Mouse (Mus musculus) thymus, adult 2 months (tissue): ENCODE data around the gene Itpripl2. TPM values are rescaled to one million over a fixed set of nuclear protein-coding genes. Genes with fewer than 3 reads are reported as not detected.

Experiments
- DNase-seq: peaks from one replicate; pipeline ENCODE4 v3.0.0; 2021
- H3K27ac ChIP-seq: fragments of 200-500 bp; 2 replicates; pipeline ENCODE4 v1.5.1; 2012; ENCODE audit warnings: low read length, control low read depth; ENCODE audit not compliant: control insufficient read depth, insufficient read depth
- H3K27me3 ChIP-seq: fragments of 200-500 bp; 2 replicates; pipeline ENCODE4 v1.6.1; 2012; ENCODE audit warnings: mild to moderate bottlenecking, low read length, moderate library complexity, mixed read lengths; ENCODE audit not compliant: control insufficient read depth, insufficient read depth
- H3K36me3 ChIP-seq: fragments of 200-500 bp; 2 replicates; pipeline ENCODE4 v1.6.1; 2012; ENCODE audit warnings: mild to moderate bottlenecking, low read length, moderate library complexity; ENCODE audit not compliant: control insufficient read depth, insufficient read depth
- H3K4me1 ChIP-seq: fragments of 200-500 bp; replicated peaks from 2 replicates; pipeline ENCODE4 v1.6.1; 2012; ENCODE audit warnings: low read length; ENCODE audit not compliant: control insufficient read depth, insufficient read depth
- H3K4me3 ChIP-seq: fragments of 200-500 bp; 2 replicates; pipeline ENCODE4 v1.5.1; 2012; ENCODE audit warnings: mild to moderate bottlenecking, low read length, control low read depth, moderate library complexity; ENCODE audit not compliant: control insufficient read depth, insufficient read depth
- CTCF ChIP-seq: fragments of 200-500 bp; IDR thresholded peaks from 2 replicates; pipeline ENCODE4 v1.5.1; 2012; ENCODE audit warnings: mild to moderate bottlenecking, control low read depth, low read length, moderate library complexity, borderline replicate concordance; ENCODE audit not compliant: control insufficient read depth, poor library complexity, insufficient read depth; ENCODE audit errors: extremely low read depth
- POLR2A ChIP-seq: fragments of 200-500 bp; IDR thresholded peaks from 2 replicates; pipeline ENCODE4 v1.6.1; 2012; ENCODE audit warnings: mild to moderate bottlenecking, low read length, control low read depth, moderate library complexity; ENCODE audit not compliant: control insufficient read depth, poor library complexity, insufficient read depth; ENCODE audit errors: extremely low read depth
- WGBS: fragments of 180-500 bp; shearing (Covaris S2); methylation state at CpG from one replicate; pipeline ENCODE4 v1.1.7; 2018; 5-methylcytosine and 5-hydroxymethylcytosine counted together
- polyA plus RNA-seq: library from polyadenylated mRNA; depleted of rRNA; stranded (reverse); fragments of >200 nt; gene quantifications from 2 replicates; pipeline ENCODE4 v1.2.3, GENCODE M21; 2012; rRNA removed

Gene Itpripl2
- polyA plus RNA-seq, 1 experiment, result 7.2 TPM

DNA sequence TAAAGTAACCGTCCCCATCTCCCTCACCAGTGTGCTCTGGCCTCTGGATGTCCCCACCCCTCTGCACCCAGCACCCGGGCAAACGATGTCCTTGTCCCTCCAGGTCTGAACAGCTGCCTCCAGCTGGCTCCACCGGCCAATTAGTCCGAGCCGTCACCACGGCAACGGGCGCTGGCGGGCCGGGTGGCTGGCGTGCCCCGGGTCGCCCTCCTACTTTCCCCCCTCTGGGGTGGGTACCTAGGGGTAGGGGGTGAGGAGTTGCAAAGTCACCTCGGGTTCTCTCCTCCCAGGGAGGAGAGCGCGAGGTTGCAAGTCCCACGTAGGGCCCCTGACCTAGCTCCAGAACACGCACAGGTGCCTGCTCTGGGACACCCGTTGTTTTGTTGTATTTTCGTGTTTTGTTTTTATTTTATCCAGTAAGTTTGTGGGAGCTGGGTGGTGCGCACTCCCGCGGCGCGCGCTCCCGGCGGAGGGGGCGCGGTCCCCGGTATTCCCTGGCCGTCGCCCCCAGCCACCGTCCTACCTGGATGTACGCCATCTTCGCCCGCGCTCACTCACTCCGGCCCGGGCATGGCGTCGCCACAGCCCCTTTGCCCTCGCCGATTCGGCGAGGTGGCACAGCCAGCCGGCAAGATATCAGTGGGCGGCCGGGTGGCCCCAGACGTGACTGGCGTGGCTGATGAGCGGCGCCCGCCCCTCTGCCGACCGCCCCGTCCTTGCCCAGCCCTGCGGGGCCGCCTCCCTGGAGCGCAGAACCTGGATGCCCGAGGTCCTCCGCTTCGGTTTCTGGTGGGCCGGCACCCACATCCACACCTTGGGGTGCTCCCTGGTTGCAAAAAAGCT is 44.3 kb downstream of the Itpripl2 start:
- TF ChIP-seq POLR2A (no peak), CTCF (no peak)
- H3K36me3 ChIP-seq, result no peaks in the 10 kb centered on the region
- 2% methylated on average over 65 of the region's 65 CpGs for WGBS
- H3K27ac ChIP-seq, result no peak overlapping the region
- H3K27me3 ChIP-seq, result peaks cover 16% of the 10 kb centered on the region
- peaks cover 5% of the 10 kb centered on the region; the same call in 1 of the 2 replicates for H3K4me1 ChIP-seq
- H3K4me3 ChIP-seq, result peak overlapping the region; percentile 9; the same call in 1 of the 2 replicates
- no peak for DNase-seq

DNA sequence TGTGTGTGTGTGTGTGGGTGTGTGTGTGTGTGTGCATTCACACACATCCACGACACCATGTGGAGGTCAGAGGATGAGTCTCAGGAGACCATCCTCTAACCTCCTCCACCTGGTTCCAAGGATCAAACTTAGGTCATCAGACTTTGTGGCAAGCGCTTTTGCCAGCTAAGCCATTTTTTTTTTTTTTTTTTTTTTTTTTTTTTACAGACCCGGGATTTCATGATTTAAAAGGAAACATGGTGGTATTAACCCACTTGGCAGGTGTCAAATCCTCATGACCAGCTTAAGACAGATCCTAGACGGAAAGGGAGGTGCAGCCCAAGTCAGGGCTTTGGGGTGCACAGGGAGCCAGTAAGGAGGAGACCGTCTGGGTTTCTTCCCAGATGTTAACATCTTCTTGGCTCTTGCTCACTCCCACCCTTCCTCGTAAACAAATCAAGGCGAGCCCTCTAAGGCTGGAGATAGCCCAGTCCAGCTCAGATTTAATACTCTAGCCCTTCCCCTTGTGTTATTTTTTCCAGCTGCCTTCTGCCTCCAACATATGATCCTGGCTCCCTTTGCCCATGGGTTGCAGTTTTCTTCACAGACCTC is 47.8 kb downstream of the Itpripl2 start:
- DNase-seq, result no peak
- WGBS, result 64% methylated on average over 7 of the region's 7 CpGs
- TF ChIP-seq POLR2A, result no peak
- no peak for TF ChIP-seq CTCF

DNA sequence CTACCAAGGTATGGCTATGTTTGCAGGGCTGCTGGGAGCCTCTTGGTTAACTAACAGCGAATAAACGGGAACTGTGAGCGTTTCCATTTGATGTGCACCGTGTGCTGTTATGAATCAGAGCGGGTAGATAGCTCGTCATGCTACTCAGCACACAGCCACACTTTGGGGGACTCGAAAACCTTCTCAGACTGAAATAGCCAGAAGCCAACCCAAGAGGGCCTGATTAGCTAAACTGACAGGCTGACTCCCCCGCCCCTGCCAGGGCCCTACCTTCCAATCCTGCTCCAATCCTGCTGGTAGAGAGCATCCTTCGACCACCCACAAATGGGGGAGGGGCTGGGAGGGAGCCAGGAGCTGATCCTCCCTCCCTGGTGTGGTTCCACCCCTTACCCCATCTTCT is 48.4 kb downstream of the Itpripl2 start:
- Histone ChIP-seq H3K4me1 (peaks cover 5% of the 10 kb centered on the region; the same call in 1 of the 2 replicates), H3K27me3 (peaks cover 12% of the 10 kb centered on the region), H3K27ac (no peak overlapping the region), H3K36me3 (no peaks in the 10 kb centered on the region), H3K4me3 (no peak overlapping the region)
- WGBS, result 12% methylated on average over 9 of the region's 9 CpGs
- DNase-seq, result no peak
- TF ChIP-seq CTCF (no peak), POLR2A (no peak)

More for the DNA sequence above, 47.8 kb downstream of the Itpripl2 start:
- Histone ChIP-seq H3K36me3 (no peaks in the 10 kb centered on the region), H3K4me1 (peaks cover 5% of the 10 kb centered on the region; the same call in 1 of the 2 replicates), H3K4me3 (no peak overlapping the region), H3K27me3 (peaks cover 16% of the 10 kb centered on the region), H3K27ac (no peak overlapping the region)

DNA sequence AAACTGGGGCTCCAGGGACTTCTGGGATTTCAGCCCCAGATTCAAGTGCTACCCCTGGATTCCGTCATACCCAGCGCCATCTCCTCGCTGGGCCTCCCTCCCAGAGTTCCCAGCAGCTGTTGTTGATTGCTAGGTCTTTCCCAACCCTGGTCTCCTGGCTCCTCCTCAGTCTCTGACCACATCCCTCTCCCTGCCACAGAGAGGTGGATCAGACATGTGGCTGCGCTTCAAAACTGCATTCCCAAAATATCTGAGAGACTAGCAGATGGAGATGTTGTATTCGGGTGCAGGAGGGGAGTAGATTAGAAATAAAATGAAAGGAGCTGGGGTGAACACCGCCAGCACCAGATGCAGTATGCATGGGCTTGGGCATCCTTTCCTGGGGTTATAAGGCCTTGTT is 50.2 kb downstream of the Itpripl2 start:
- no peak for TF ChIP-seq POLR2A
- no peak for TF ChIP-seq CTCF
- DNase-seq, result no peak
- Histone ChIP-seq H3K4me3 (no peak overlapping the region), H3K27ac (no peak overlapping the region), H3K4me1 (no peaks in the 10 kb centered on the region), H3K27me3 (no peaks in the 10 kb centered on the region), H3K36me3 (no peaks in the 10 kb centered on the region)
- WGBS, result 87% methylated on average over 6 of the region's 6 CpGs

DNA sequence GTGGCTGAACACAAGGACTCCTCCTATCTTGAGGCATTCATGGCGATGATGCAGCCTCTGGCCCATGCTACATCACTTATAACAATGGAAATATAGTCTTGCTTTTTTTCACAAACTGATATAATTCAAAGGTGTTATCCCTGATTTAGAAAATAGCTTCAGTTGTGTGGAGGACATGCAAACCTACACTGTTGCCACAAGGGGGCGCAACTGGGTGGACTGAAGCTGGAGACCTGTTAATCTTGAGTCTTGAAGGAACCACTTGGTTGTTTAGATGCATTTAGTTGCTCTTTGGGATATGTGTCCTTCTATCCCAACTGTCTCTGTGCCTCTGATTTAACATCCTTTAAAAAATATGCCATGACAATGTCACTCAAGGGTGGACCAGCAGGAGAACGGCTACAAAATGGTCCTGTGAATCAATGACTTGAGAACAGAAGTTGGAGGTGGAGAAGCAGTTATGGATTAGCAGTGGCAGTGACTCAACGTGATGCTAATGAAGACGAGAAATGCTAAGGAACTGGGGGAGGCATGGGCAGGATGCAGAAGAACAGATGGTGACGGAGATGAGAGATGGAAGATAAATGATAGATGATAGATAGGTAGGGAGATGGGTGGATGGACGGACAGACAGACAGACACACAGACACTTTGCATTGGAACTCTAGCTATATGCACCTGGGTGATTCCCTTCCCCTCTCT is 54.5 kb downstream of the Itpripl2 start:
- Histone ChIP-seq H3K27ac (no peak overlapping the region), H3K36me3 (no peaks in the 10 kb centered on the region), H3K4me1 (no peaks in the 10 kb centered on the region), H3K4me3 (no peak overlapping the region), H3K27me3 (no peaks in the 10 kb centered on the region)
- TF ChIP-seq CTCF (no peak), POLR2A (no peak)
- DNase-seq, result peak; percentile 7
- 57% methylated on average over 7 of the region's 7 CpGs for WGBS

Other genes with a start within 250 kb of the Itpripl2 start
- 83.7 and 107 TPM in 2 replicates for gene Smg1, start 248.3 kb downstream of the Itpripl2 start, polyA plus RNA-seq
- gene Syt17, start 43.8 kb downstream of the Itpripl2 start, polyA plus RNA-seq, result 0.57 and 0.70 TPM in 2 replicates
- 34.6 and 38.1 TPM in 2 replicates for gene Coq7, start 41.4 kb upstream of the Itpripl2 start, polyA plus RNA-seq
- gene Tmc7, start 92.8 kb upstream of the Itpripl2 start, polyA plus RNA-seq, result 0.18 and 0.26 TPM in 2 replicates
- 0.42 and 0.50 TPM in 2 replicates for gene Tmc5, start 105.3 kb upstream of the Itpripl2 start, polyA plus RNA-seq
- gene Gde1, start 213.8 kb upstream of the Itpripl2 start, polyA plus RNA-seq, result 161 and 163 TPM in 2 replicates
- gene Ccp110, start 220.6 kb upstream of the Itpripl2 start, polyA plus RNA-seq, result 7.3 and 8.7 TPM in 2 replicates
- 56.2 and 61.1 TPM in 2 replicates for gene Vps35l, start 248.3 kb upstream of the Itpripl2 start, polyA plus RNA-seq